Mouse (Mus musculus) CH12.LX (cell line): Measurements from ENCODE around the gene Tmem168.

Experiments
- CHD1 ChIP-seq: IDR thresholded peaks from 2 replicates; pipeline ENCODE4 v1.6.1; 2012; ENCODE audit warnings: low read depth, low read length, improper control_type of control experiment, inconsistent platforms
- CTCF ChIP-seq, 2 experiments: IDR thresholded peaks in 1 of 2; conservative IDR thresholded peaks in 1 of 2; 2 replicates each; pipeline ENCODE4 v1.5.1; 2011 to 2012; ENCODE audit warnings: low read depth in 2 of 2, low read length in 2 of 2, improper control_type of control experiment in 1 of 2, inconsistent platforms in 1 of 2, mild to moderate bottlenecking in 1 of 2, moderate library complexity in 1 of 2
- ELF1 ChIP-seq: IDR thresholded peaks from 2 replicates; pipeline ENCODE4 v1.6.1; 2014; ENCODE audit warnings: low read depth, mild to moderate bottlenecking, inconsistent platforms, low read length, improper control_type of control experiment
- EP300 ChIP-seq: IDR thresholded peaks from 2 replicates; pipeline ENCODE4 v1.6.1; 2011; ENCODE audit warnings: low read length, improper control_type of control experiment
- JUND ChIP-seq: conservative IDR thresholded peaks from 2 replicates; pipeline ENCODE4 v1.6.1; 2011; ENCODE audit warnings: low read depth, low read length, improper control_type of control experiment
- MAFK ChIP-seq: IDR thresholded peaks from 2 replicates; pipeline ENCODE4 v1.6.1; 2011; ENCODE audit warnings: low read length, improper control_type of control experiment; ENCODE audit not compliant: insufficient replicate concordance
- MXI1 ChIP-seq: IDR thresholded peaks from 2 replicates; pipeline ENCODE4 v1.6.1; 2011; ENCODE audit warnings: mild to moderate bottlenecking, low read depth, low read length, improper control_type of control experiment
- POLR2A ChIP-seq: IDR thresholded peaks from 2 replicates; pipeline ENCODE4 v1.6.1; 2011; ENCODE audit warnings: low read depth, mild to moderate bottlenecking, improper control_type of control experiment, low read length
- POLR2AphosphoS2 ChIP-seq: IDR thresholded peaks from 2 replicates; pipeline ENCODE4 v1.6.1; 2011; ENCODE audit warnings: low read depth, low read length, improper control_type of control experiment
- SIN3A ChIP-seq: IDR thresholded peaks from 2 replicates; pipeline ENCODE4 v1.6.1; 2012; ENCODE audit warnings: low read length, improper control_type of control experiment, inconsistent platforms
- SMC3 ChIP-seq: IDR thresholded peaks from 2 replicates; pipeline ENCODE4 v1.6.1; 2011; ENCODE audit warnings: low read depth, low read length, improper control_type of control experiment
- TBP ChIP-seq: conservative IDR thresholded peaks from 2 replicates; pipeline ENCODE4 v1.6.1; 2011; ENCODE audit warnings: low read depth, low read length, improper control_type of control experiment
- ZKSCAN1 ChIP-seq: IDR thresholded peaks from 2 replicates; pipeline ENCODE4 v1.6.1; 2012; ENCODE audit warnings: low read depth, inconsistent platforms, low read length, improper control_type of control experiment, borderline replicate concordance

DNA sequence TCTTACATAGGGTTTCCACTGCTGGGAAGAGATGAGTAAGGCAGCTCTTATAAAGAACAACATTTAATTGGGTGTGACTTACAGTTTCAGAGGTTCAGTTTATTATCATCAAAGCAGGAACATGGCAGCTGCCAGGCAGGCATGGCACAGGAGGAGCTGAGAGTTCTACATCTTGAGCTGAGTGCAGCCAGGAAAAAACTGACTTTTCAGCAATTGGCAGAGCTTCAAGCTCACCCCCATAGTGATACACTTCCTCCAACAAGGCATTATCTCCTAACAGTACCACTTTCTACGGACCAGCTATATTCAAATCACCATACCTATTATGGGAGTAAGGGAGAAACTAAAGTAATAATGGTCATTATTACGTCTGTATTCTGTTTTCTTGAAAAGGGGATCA is 11.7 kb upstream of the Tmem168 start:
- TF ChIP-seq JUND (no peak), POLR2A (no peak), ZKSCAN1 (no peak), CTCF (conservative IDR thresholded peaks at IDR 0.05 in 1 of 2, IDR thresholded peaks at IDR 0.05 in 1 of 2; ENCODE audit: low read depth in 2 of 2, low read length in 2 of 2) (no peak), CHD1 (no peak), ELF1 (no peak), EP300 (no peak), SIN3A (no peak), TBP (no peak), MAFK (no peak), MXI1 (no peak), SMC3 (no peak), POLR2AphosphoS2 (no peak)
